Mouse (Mus musculus): Measurements from ENCODE around the gene Dck.
"Not testable (repeated sequence)": the region's sequence is repeated elsewhere in the genome, so short reads cannot be mapped to it uniquely, and the experiment has no call there.

Dck gene

GRCm38 (mm10) chr5:88764987-88765481, at the start of gene Dck:
Gene Dck, plus strand, starts transcription at chr5:88764996.
- DNase-seq (ENCODE audit: extremely low read depth, insufficient read length, low spot score): peak; percentile 97

GRCm38 (mm10) chr5:88716983-88717382, 47.8 kb upstream of the Dck start:
- DNase-seq (ENCODE audit: extremely low read depth, insufficient read length, low spot score): no peak

- peak; percentile 98 for DNase-seq (ENCODE audit: extremely low read depth, insufficient read length, low spot score)
Observed at GRCm38 (mm10) chr5:88720116-88721002, 44.4 kb upstream of the Dck start, which contains the start of gene Mob1b. Gene Mob1b, plus strand, starts transcription at chr5:88720855.

- DNase-seq (ENCODE audit: extremely low read depth, insufficient read length, low spot score): no peak
Observed at GRCm38 (mm10) chr5:88721003-88721475, 43.8 kb upstream of the Dck start.

- DNase-seq (ENCODE audit: extremely low read depth, insufficient read length, low spot score): peak; percentile 78
Observed at GRCm38 (mm10) chr5:88721565-88722212, 43.1 kb upstream of the Dck start.

- DNase-seq (ENCODE audit: extremely low read depth, insufficient read length, low spot score): no peak
Observed at GRCm38 (mm10) chr5:88722213-88722600, 42.6 kb upstream of the Dck start.

GRCm38 (mm10) chr5:88724030-88724429, 40.8 kb upstream of the Dck start:
- no peak for DNase-seq (ENCODE audit: extremely low read depth, insufficient read length, low spot score)

GRCm38 (mm10) chr5:88727593-88728144, 37.1 kb upstream of the Dck start:
- no peak for DNase-seq (ENCODE audit: extremely low read depth, insufficient read length, low spot score)

GRCm38 (mm10) chr5:88734786-88735185, 30.0 kb upstream of the Dck start:
- no peak for DNase-seq (ENCODE audit: extremely low read depth, insufficient read length, low spot score)

GRCm38 (mm10) chr5:88741065-88741464, 23.7 kb upstream of the Dck start:
- DNase-seq (ENCODE audit: extremely low read depth, insufficient read length, low spot score): not testable (repeated sequence)

- no peak for DNase-seq (ENCODE audit: extremely low read depth, insufficient read length, low spot score)
Observed at GRCm38 (mm10) chr5:88747774-88748173, 17.0 kb upstream of the Dck start.

GRCm38 (mm10) chr5:88753199-88753598, 11.6 kb upstream of the Dck start:
- DNase-seq (ENCODE audit: extremely low read depth, insufficient read length, low spot score): no peak

GRCm38 (mm10) chr5:88762611-88763010, 2.2 kb upstream of the Dck start:
- DNase-seq (ENCODE audit: extremely low read depth, insufficient read length, low spot score): no peak

- no peak for DNase-seq (ENCODE audit: extremely low read depth, insufficient read length, low spot score)
Observed at GRCm38 (mm10) chr5:88764430-88764986, 288 bp upstream of the Dck start.

GRCm38 (mm10) chr5:88765587-88765986, 791 bp downstream of the Dck start:
- no peak for DNase-seq (ENCODE audit: extremely low read depth, insufficient read length, low spot score)

GRCm38 (mm10) chr5:88766121-88766520, 1.3 kb downstream of the Dck start:
- DNase-seq (ENCODE audit: extremely low read depth, insufficient read length, low spot score): no peak

- no peak for DNase-seq (ENCODE audit: extremely low read depth, insufficient read length, low spot score)
Observed at GRCm38 (mm10) chr5:88766863-88767262, 2.1 kb downstream of the Dck start.

GRCm38 (mm10) chr5:88768201-88768600, 3.4 kb downstream of the Dck start:
- DNase-seq (ENCODE audit: extremely low read depth, insufficient read length, low spot score): no peak

GRCm38 (mm10) chr5:88782072-88782765, 17.4 kb downstream of the Dck start:
- DNase-seq (ENCODE audit: extremely low read depth, insufficient read length, low spot score): no peak

GRCm38 (mm10) chr5:88785059-88785458, 20.3 kb downstream of the Dck start:
- no peak for DNase-seq (ENCODE audit: extremely low read depth, insufficient read length, low spot score)
